Mouse (Mus musculus) cerebellum, adult 8-10 months (tissue): Measurements from ENCODE around the gene Ankar.

Source experiments
- DNase-seq: peaks from one replicate; pipeline ENCODE4 v3.0.0; 2022

Gene Ankar

GRCm38 (mm10) chr1:72700479-72700878 is at the start of gene Ankar:
Ankar (minus strand) TSS chr1:72700579.
- no peak for DNase-seq

DNA sequence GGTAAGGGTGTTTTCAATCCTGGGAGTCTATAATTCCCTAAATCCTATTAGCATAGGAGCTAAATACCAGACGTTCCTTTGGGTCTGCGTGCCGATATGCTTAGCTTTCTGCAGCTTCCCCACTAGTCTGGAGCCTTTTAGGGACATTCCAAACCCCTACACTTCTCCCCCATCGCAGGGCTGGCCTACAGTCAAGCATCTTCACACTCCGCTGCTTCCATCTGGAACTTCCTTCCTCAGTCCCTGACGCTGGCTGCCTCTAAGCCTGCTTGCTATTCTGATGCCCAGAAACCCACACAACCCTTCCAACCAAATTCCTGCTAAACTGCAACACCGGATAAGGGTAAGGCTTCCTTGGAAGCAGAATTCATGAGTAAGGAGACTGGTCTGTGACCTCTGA is 46.0 kb upstream of the Ankar start:
- DNase-seq = peak; percentile 69

DNA sequence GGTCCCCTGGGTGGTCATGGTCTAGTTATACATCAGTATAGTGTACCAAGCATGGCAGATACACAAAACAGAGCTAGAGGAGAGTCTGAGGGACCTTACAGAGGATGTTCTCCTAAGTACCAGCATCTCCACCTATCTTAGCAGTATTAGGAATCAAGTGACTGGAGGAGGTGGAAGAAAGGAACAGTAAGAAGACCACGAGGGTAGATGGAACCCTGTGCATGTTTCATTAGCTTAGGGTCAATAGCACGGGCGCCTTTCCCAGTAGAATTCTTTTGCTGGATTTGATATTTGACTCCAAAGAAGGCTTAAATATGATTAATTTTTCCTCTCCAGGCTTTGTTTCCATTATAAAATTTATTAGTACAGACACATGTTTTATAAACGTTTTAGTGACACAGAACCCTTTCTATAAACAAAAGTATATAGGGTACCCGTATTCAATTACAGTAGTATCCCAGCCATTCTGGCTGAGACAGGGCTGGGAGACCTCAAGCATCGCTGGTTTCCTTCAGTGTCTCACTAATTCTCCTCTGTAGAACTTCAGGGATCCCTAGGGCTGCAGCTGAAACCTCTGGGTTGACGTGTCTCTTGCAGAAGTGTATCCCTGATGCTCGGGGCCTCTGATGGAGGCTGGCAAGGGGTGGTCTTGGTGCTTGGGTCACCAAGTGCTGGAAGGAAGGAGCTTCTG is 44.6 kb upstream of the Ankar start:
- no peak for DNase-seq

DNA sequence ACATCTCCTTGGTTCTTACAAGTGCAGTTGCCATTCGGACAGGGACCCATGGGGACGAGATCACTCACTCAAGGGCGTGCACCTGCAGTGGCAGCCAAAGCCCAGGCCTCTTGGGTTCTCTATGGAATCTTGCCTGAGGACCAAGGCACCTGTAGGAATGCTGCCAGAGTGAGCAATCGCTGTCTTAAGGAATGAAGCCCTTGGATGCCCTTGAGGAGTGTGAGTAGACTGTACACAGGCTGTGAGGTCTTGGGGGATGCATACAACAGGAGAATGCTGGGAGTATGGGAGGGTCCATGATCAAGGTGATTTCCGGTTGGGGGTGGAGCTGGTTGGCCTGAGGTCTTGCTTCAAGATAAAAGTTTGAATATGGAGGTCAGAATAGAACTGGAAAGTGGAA is 41.0 kb upstream of the Ankar start:
- DNase-seq = no peak

GRCm38 (mm10) chr1:72739681-72740063 is 39.3 kb upstream of the Ankar start:
- DNase-seq = no peak

GRCm38 (mm10) chr1:72738946-72739680 is 38.7 kb upstream of the Ankar start:
- DNase-seq = peak; percentile 78

- DNase-seq = no peak
These were observed 36.2 kb upstream of the Ankar start for GRCm38 (mm10) chr1:72736397-72737125.

DNA sequence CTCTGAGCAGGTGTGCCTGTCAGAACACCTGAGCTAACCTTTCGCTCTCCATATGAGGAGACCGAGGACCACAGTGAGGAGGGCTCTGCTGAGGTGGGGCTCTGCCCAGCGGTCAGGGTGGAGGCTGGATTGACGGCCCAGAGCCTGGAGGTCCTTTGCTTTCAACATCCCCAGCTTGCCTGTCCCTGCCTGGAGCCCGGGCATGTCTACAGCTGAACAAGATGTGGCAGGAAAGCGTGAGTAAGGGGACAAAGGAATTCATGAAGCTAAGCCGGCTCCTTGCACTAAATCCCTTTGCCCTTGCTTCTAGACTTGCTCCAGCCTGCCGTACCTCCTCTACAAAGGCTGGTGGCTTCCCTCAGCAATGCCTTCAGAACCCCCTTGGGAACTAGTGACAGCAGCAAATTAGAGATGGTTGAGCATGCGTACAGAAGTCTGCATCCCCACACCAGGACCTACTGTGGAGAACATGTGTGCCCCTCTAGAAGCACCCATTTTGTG is 32.9 kb upstream of the Ankar start:
- DNase-seq = no peak

DNA sequence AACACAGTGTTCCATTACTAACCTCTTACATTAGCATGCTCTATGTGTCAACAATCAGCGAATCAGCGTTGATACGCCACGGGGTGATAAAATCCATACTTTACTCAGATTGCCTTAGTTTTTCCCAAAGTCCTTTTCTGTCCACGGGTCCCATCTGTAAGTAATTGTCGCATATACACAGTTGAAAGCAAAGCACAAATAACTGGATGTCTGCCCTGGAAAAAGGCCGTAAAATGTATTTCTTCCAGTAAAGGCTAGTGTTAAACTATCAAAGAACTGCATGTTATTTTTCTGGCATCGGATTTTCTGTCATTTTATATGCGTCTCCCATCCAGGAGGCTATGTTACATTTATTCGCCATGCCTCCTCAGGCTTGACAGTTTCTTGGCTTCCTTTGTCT is 29.7 kb upstream of the Ankar start:
- DNase-seq = no peak

DNA sequence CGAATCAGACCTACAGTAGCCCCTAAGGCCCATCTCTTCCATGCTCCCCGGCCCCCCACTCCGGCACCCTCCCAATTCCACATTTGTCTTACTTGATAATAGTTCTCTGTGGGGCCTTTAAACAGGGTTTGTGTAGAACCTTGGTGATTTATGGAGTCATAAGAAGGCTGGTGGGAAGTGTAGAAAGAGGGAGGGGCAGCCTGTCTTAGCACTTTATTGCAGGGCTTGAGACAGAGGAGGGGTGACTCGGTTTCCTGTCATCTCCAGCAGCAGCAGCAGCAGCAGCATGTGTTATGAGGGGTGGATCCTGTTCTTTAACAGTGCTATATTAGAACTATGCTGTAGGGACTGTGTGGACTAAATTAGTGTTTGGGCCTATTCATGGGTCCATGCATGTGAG is 28.4 kb upstream of the Ankar start:
- DNase-seq = no peak

GRCm38 (mm10) chr1:72725941-72726340 is 25.6 kb upstream of the Ankar start:
- DNase-seq = no peak

- DNase-seq = peak; percentile 37
These were observed 24.0 kb upstream of the Ankar start for GRCm38 (mm10) chr1:72724354-72724753.

- no peak for DNase-seq
These were observed 22.3 kb upstream of the Ankar start for GRCm38 (mm10) chr1:72722646-72723045.

DNA sequence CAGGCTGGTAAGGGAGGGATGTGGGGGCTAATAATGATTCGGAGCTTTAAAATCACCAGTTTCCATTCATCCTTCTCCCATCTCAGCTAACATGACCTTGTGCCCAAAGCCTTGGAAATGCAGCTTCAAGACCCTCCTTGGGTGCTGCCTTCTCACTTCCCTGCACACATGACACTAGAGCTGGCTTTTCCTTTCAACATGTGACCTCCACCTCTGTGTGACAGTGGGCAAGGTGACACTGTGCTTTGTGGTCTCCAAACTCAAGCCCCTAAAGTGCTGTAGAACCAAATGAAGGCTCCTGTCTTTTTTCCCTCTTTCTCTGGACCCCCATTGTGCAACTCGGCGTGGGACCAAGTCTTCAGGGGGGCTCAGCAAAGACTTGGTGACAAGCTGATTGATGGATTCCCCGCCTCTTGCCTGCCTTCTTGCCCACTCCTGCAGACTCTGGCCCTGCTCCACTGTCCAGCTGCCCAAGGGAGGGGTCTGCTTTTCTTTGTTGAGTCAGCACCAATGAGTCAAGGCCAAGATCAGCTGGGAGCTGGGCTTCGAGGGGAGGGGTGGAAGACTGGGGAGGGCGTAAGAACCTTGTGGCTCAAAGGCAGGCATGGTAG is 19.8 kb upstream of the Ankar start:
- no peak for DNase-seq

DNA sequence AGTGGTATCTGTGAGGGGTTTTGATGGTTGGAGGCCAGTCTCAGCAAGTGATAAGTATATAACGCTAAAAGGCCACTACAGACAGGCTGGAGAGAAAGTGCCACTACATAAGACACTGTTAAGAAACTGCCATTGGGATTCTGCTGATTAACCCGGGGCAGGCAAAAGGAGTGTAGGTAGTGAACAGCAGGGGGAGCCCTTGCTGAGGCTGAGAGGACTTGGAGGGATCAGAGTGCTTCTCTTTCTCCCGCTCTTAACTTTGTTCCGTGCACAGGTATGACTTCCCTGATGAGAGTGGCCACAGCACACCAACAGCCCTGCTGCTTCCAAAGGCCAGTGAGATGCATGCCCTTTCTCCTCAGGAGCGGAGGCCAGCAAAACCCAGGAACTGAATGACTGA is 18.5 kb upstream of the Ankar start:
- peak; percentile 52 for DNase-seq

DNA sequence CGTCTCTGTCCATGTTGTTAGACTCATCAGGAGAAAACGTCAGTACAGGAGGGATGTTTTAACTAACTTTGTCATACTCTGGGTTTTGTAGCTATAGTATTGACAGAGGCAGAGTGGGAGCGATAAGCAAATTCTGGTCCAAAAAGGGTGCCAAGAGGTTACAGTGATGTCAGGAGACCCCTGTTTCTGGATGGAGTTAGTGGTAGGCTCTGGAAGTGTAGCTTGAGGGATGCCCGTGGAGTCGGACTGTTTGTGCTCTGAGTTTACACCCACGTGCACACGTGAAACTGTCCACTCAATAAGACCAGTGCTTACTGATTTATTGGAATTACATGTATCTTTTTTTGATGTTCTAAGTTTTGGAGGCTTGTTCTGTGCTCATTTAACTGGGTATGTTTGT is 17.2 kb upstream of the Ankar start:
- DNase-seq = no peak

DNA sequence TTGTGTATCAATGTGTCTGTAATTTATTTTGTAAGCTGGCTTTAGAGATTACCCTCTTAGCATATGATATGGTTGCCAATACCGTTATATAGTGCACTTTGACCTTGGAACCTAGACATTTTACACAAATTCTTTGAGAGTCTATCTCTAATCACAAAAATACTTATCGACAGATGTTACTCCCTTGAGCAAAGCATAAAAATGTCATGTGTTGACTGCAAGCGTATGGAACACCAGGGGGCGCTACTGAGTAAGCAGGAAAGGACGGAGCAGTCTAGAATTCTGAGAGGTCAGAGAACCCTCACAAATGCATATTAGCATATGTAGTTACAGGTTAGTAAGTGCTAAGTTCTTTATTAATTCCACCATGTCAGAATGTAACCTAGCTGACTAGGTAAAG is 16.5 kb upstream of the Ankar start:
- DNase-seq = peak; percentile 74

DNA sequence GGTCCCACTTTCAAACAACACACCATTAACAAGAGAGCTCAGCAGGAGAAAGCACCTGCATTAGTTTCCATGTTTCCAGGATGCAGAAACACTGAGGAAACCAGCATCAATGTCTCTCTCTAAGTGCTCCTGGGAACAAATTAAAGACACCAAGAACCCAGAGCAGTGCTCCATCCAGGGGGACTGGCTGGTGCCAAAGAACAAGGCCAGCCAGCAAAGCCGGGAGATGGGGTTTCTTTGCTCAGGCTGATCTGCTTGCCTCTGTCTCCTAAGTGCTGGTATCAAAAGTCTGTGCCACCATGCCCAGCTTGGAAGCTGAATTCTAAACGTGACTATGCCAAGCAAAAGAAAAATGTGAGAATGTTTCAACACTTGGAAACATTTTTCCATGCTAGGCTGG is 16.0 kb upstream of the Ankar start:
- DNase-seq = no peak

DNA sequence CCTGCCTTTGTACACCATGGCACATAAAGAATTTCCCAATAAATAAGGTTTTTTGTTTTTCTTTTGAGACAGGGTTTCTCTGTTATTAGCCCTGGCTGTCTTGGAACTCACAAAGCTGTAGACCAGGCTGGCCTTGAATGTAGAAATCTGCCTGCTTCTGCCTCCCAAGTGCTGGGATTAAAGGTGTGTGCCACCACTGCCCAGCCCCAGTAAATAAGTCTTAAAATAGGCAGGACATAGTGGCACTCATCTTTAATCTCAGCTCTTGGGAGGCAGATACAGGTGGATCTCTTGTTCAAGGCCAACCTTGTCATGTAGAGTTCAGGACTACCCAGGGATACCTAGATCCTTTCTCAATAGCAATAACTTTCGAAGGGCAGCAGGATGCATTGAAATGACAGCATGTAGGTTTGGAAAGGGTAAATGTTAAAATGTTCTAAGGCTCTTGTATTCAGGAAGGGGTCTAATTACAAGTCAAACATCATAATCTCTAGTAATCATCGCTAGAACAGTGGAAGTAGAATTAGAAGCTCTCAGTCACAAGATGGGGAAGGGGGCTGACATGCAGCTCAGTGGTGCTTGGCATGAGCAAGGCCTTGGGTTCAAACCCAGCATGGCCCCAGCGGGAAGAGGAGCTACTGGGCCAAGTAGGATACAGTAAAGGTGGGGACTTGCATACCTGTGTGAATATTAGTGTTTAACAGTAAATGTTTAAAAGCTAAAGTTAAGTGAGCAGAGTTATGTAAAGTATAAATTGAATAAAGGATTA is 15.4 kb upstream of the Ankar start:
- DNase-seq = no peak

DNA sequence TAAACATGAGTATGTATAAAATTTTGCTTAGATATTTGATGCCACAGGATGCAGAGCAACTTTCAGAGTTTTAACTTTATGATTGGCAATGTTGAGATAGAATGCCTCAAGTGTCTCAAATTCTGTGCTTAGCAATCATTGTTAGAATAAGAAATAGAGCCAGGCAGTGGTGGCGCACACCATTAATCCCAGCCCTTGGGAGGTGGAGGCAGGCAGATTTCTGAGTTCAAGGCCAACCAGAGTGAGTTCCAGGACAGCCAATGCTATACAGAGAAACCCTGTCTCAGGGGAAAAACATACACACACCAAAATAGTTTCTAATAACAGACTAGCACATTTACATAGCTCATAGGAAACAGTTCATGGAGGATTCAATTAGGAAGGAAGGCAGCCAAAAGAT is 14.7 kb upstream of the Ankar start:
- DNase-seq = no peak

DNA sequence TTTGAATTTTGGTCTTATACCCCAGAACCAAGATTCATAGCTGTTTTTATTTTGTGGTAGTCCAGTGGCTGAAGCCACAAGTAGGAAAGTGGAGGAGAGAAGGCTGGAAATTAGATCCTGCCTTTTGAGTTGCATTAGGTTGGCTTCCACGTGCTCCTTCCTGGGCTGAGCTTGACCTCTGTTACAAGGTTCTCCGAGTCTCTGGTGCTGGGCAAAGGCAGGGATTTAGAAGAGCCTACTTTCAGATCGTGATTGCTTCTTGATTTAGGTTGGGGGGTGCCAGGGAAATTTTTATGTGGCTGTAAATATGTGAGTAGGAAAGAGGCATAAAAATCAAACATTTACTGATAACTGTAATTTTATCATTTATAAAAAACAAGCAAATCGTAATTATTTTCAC is 14.2 kb upstream of the Ankar start:
- no peak for DNase-seq

GRCm38 (mm10) chr1:72711684-72712083 is 11.3 kb upstream of the Ankar start:
- no peak for DNase-seq
